Mouse (Mus musculus) kidney, postnatal 10 days (tissue): ENCODE data around the gene Klhl29.

Source experiments
- DNase-seq: peaks from one replicate; pipeline ENCODE4 v3.0.0; 2021; ENCODE audit warnings: mixed read lengths

Klhl29 gene

DNA sequence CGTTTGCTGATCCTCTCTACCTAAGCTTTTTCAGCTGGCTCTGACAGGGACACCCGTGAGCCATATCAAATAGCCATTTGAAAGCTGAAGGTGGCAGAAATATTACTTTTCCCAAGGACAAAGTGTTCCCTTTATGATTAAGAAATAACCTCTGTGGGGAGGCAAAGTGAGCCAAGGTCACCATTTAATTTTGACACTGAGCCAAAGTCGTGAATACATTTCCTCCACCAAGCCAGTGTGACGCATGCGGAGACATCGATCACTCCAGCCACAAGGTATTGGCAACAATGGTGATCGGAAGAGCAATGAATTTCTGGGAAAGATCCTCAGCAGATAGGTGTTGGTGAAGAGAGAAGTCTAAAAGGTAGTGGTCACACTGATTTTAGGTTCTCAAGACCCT is 83.2 kb downstream of the Klhl29 start:
- no peak for DNase-seq

GRCm38 (mm10) chr12:5285579-5285978 is 89.9 kb downstream of the Klhl29 start:
- no peak for DNase-seq

- peak; percentile 31 for DNase-seq
Observed at GRCm38 (mm10) chr12:5284961-5285360, 90.5 kb downstream of the Klhl29 start.

DNA sequence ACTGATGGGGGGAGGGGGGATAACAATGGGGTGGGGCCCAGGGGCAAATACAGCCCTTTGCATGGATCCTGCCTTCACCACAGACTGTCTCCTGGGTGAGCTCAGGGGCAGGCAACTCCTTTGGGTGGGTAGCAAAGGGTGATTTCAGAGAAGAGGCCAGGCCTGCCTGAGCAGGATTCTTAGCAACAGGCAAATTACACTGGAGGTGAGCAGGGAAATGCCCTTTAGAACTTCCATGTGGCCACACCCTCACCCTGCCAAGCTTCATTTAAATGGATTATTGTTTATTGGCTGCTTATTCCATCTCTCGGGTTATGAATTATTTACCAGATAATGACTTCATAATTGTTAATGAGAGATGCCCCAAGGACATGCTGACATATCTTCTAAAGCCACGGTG is 91.8 kb downstream of the Klhl29 start:
- DNase-seq: no peak

- no peak for DNase-seq
Observed at GRCm38 (mm10) chr12:5282611-5283010, 92.9 kb downstream of the Klhl29 start.

DNA sequence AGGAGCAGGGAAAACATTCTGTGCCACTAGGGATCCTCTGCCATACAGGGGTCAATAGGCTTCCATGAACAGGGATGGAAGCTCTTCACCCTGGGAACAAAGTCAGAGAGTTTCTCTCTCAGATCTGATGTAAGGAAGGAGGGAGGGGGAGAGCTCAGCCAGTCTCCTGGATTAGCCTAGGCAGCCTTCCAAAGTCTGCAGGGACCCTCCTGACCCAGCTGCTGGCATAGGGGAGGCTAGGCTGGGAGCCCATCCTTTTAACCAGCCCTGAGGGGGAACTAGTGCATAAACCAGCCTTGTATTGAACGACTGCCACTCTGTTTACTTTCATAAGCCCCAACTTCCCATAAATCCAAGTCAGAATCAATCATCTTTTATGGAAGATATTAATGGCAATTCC is 95.6 kb downstream of the Klhl29 start:
- no peak for DNase-seq

DNA sequence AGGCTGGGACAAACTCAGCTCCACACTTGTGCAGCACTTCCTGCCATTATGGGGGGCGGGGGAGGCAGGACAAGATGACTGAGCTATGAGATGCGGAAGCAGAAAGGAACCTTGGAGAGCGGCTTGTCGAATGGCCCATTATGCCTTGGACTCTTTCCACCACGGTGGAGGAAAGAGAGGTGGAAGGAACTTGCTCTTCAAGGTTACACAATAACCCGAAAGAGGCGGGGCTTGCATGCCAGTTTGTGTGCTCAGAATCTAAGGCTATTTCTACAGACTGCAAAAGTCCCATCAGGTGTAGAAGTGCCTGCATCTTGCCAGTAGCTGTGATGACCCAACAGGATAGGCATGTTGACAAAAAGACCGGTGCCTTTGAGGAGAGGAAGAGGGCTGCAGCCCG is 98.5 kb downstream of the Klhl29 start:
- peak; percentile 71 for DNase-seq

- no peak for DNase-seq
Observed at GRCm38 (mm10) chr12:5275507-5275936, 100.0 kb downstream of the Klhl29 start.

DNA sequence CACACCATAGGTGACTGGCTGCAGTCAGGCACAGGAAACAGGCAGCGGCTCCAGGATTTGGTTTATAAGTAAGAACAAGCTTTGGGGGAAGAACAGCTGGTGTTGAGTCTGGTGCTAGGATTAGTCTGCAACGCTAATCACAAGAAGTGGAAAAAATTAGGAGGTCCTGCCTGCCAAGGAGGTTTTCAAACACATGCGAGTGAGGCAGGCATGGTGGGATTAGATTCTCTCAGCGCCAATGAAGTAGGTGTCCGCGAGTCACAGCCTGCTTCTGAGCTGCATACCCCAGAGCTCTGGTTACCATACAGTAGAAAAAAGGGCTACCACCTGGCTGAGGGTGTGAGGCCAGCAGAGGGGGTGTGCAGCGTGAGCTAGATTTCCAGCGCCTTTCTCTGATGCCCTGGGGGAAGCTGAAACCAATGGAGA is 101.0 kb downstream of the Klhl29 start:
- no peak for DNase-seq

DNA sequence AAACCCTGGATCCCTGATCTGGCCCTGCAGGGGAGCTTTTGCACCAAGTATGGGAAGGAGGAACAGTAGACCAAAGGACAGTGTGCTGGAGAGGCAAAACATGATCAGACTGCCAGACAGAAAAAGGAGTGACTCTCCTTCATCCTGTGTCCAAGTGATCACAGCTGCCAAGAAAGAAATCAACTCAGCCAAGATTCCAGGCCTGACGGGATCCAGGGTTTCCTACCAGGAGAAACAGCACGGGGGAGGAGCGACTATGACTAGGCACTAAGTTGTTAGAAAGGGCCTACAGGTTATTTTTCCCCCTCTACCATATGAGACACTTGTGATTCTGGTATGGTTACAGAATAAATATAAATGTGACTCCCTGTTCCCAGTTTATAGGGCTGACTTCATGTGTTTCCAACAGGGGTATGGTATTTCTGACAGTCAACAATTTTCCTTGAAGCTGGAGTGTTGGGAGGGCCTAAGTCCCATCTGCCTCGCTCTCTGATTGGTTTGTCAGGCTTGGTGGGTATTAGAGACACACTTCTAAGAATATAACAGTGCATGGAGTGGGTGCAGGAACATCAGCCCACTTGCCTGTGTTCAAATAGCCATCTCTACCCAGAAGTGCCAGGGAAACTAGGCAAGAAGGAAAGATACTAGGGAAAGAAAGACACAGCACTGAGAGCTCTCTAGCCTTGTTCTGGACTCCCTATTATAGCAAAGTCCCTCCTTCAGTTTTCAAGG is 102.0 kb downstream of the Klhl29 start:
- DNase-seq: no peak

DNA sequence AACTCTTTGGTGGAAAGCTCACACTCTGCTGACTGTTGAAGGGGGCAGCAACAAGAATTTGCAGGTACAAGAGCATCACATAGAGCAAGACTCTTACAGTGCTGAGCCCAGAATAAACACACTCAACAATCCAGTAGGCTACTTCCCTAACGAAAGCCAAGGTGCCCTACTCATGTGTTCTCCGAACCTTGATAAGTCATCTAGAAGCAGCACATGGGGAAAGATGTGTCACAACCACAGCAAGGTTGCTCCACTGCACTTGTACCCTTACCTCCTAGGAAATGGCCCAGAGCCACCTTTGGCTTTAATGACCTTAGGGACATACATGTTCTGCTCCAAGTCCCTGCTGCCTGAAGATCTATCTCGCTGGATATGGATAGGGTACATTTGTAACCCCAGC is 105.0 kb downstream of the Klhl29 start:
- no peak for DNase-seq

DNA sequence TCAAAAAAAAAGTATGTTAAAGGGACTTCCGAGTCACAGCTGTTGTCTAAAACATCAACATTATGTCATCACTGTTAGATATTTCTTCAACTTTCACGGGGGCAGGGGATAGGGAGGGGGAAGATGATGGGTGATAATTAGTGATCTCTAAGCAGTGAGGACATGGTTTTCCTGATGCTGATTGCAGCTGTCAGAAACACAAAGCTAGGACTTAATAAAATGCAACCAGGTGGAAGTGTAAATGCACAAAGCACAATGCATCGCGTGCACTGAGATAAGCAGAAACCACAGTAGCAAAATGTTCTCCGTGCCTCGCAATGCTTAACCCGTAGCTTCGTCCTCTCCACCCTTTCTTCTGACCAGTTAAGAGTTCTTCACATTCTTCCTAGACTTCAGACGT is 105.5 kb downstream of the Klhl29 start:
- no peak for DNase-seq

DNA sequence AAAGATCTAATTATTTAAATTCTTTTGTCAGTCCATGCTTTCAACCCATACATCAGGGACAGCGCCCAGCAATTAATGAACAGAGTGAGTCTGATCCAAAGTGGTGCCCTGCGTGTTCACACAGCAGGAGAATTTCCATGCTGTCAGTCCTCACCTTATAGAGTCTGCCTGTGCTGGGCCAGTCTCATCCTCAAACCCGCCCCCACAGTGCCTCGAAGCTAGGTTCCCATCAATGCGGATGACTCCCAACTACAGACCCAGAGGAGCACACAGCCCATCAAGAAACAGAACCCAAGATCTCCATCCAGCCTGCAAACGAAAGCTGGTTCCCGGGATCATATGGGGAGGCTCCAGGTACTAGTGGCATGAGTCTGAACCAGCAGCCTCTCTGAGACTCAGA is 106.4 kb downstream of the Klhl29 start:
- no peak for DNase-seq

DNA sequence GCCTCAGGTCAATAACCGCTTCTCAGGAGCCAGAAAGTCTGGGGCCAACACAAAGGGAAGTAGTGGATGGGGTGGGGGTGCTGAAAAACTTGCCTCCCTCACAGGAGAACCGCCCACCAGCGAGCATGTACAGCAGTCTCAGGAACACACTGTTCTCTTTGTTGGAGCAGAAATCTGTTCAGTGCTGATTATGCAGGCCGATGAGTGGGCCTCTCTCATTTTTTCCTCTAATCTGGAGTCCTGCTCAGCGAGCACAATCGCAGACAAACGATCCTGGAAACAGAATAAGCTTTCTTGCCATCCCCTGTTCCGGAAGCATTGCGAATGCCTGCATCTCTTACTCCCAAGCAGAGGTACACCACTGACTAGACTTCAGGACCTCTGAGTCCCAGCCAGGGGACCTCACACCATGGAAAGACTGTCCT is 107.3 kb downstream of the Klhl29 start:
- DNase-seq: no peak

- no peak for DNase-seq
Observed at GRCm38 (mm10) chr12:5267271-5268187, 108.0 kb downstream of the Klhl29 start.

GRCm38 (mm10) chr12:5266773-5267172 is 108.7 kb downstream of the Klhl29 start:
- DNase-seq: no peak

DNA sequence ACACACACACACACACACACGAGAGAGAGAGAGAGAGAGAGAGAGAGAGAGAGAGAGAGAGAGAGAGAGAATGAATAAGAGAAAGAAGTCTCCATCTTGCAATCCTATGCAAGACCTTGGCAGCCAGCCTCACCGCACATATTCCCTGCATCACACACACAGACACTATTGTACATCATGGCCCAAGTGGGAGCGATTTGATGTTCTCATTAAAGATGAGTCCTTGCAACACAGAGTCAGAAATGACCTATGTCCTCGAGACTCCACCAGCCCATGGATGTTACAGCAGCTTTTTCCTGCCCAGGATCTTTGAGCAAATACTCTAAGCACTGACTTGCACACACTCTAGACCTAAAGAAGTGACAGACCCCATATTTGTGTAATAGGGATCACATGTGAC is 114.0 kb downstream of the Klhl29 start:
- DNase-seq: no peak

DNA sequence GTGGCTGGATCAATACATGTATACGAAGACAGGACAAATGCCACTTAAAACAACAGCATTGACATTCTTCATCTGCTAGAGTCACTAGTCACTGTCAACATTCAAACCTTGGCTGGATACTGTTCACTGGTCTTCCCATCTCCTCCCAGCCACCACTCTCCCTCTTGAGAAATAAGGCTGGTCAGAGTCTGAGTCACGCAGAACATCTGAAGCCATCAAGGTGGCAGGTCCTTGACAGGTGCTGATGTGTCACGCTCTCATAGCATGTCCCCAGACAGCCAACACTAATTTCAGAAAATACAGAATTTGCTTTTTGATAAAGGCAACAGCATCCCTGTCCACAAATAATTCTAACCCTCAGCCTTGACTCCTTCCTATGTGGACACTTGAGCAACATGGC is 116.7 kb downstream of the Klhl29 start:
- no peak for DNase-seq

DNA sequence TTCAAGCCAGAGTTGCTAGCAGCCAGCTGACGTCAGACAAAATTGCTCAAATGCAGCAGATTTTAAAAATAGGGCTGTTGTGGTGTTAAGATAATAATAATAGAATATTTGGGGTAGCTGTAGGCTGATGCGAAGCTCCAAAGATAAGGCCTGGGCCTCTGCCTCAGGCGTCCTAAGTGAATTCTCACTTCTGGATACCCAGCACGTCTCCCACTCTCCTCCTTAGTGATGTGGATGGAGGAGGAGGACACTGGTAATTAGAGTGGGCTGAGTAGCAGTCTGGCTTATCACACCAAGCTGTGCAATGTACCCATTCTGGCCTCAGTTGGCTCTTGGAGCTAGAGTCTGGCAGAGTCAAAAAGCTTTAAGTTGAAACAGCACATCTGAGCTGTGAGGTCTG is 118.3 kb downstream of the Klhl29 start:
- DNase-seq: no peak

- no peak for DNase-seq
Observed at GRCm38 (mm10) chr12:5255079-5255478, 120.4 kb downstream of the Klhl29 start.

- DNase-seq: no peak
Observed at GRCm38 (mm10) chr12:5254246-5254982, 121.1 kb downstream of the Klhl29 start.

GRCm38 (mm10) chr12:5253289-5254005 is 122.0 kb downstream of the Klhl29 start:
- DNase-seq: no peak

DNA sequence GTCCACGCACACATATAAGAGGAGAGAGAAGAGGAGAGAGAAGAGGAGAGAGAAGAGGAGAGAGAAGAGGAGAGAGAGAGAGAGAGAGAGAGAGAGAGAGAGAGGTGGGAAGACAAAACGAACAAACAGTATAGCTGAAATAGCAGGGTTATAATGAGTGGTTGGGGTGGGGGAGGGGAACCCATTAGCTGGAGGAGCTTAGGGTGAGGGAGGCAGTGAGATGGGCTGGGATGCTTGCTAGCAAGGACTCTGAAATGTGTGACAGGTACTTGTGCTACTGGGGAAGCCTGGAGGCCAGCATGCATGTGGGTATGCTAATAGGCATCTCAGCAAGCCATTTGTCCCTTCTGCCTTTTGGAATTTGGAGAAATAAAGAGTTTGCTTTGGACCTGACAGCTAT is 122.9 kb downstream of the Klhl29 start:
- DNase-seq: no peak
